Mouse (Mus musculus) embryonic facial prominence, embryonic 14.5 days (tissue): ENCODE results near the gene Cep78. TPM values are rescaled to one million over a fixed set of nuclear protein-coding genes. Genes with fewer than 3 reads are reported as not detected.
A peak's percentile ranks its signal among the peaks of the same experiment; 100 is the strongest.

Source experiments
- ATAC-seq: fragments of 200-750 bp; cut with Nextera tagmentation; 2 replicates; pipeline ENCODE4 v1.8.0; 2017; ENCODE audit warnings: low read depth, moderate number of reproducible peaks, moderate TSS enrichment
- DNase-seq: peaks from one replicate; pipeline ENCODE4 v3.0.0-alpha.2; 2015; ENCODE audit warnings: low spot score
- H3K27ac ChIP-seq: fragments of 300-500 bp; sonication (generic); replicated peaks from 2 replicates; pipeline ENCODE4 v1.5.1; 2014; ENCODE audit warnings: low read depth, mild to moderate bottlenecking, low read length, moderate library complexity
- H3K27me3 ChIP-seq: fragments of 300-500 bp; sonication (generic); replicated peaks from 2 replicates; pipeline ENCODE4 v1.6.1; 2014; ENCODE audit warnings: low read length; ENCODE audit not compliant: control insufficient read depth, insufficient read depth
- H3K36me3 ChIP-seq: fragments of 300-500 bp; sonication (generic); 2 replicates; pipeline ENCODE4 v1.6.1; 2014; ENCODE audit warnings: low read length, mixed read lengths; ENCODE audit not compliant: control insufficient read depth, insufficient read depth
- H3K4me1 ChIP-seq: fragments of 300-500 bp; sonication (generic); 2 replicates; pipeline ENCODE4 v1.6.1; 2014; ENCODE audit warnings: antibody characterized with exemption, low read length; ENCODE audit not compliant: control insufficient read depth, insufficient read depth
- H3K4me2 ChIP-seq: fragments of 300-500 bp; sonication (generic); 2 replicates; pipeline ENCODE4 v1.6.1; 2014; ENCODE audit warnings: low read depth, mild to moderate bottlenecking, low read length, moderate library complexity, mixed read lengths
- H3K4me3 ChIP-seq: fragments of 300-500 bp; sonication (generic); 2 replicates; pipeline ENCODE4 v1.5.1; 2014; ENCODE audit warnings: low read depth, mild to moderate bottlenecking, low read length
- H3K9ac ChIP-seq: fragments of 300-500 bp; sonication (generic); 2 replicates; pipeline ENCODE4 v1.6.1; 2014; ENCODE audit warnings: low read depth, mild to moderate bottlenecking, low read length, moderate library complexity, mixed read lengths
- H3K9me3 ChIP-seq: fragments of 300-500 bp; sonication (generic); 2 replicates; pipeline ENCODE4 v1.6.1; 2016; ENCODE audit warnings: low read length; ENCODE audit not compliant: control insufficient read depth
- WGBS: fragments of 180-500 bp; shearing (Covaris S2); extraction: QIAGEN DNeasy Blood & Tissue Kit; methylation state at CpG from one replicate; pipeline ENCODE4 v1.1.7; 2014; 5-methylcytosine and 5-hydroxymethylcytosine counted together
- polyA plus RNA-seq: library from polyadenylated mRNA; unstranded; fragments of >200 nt; fragmentation: Nextera tagmentation; extraction: Ambion mirVana; gene quantifications from 2 replicates; pipeline ENCODE4 v1.2.1, GENCODE M21; 2014

Gene Cep78
- polyA plus RNA-seq, 1 experiment from 2014 or later: 19.1 TPM

GRCm38 (mm10) chr19:16015191-16015968, 30.6 kb upstream of the Cep78 start:
- Histone ChIP-seq H3K9ac (no peak overlapping the region), H3K9me3 (no peaks in the 10 kb centered on the region), H3K27me3 (no peaks in the 10 kb centered on the region), H3K4me3 (no peak overlapping the region), H3K4me1 (no peaks in the 10 kb centered on the region), H3K27ac (no peak overlapping the region), H3K4me2 (no peak overlapping the region), H3K36me3 (no peaks in the 10 kb centered on the region)
- DNase-seq (no peak), ATAC-seq (no peak)
- 70% methylated on average over 10 of the region's 10 CpGs for WGBS

GRCm38 (mm10) chr19:16009746-16010337, 25.1 kb upstream of the Cep78 start:
- no peak for ATAC-seq
- 72% methylated on average over 6 of the region's 6 CpGs for WGBS
- H3K9me3 ChIP-seq: no peaks in the 10 kb centered on the region

GRCm38 (mm10) chr19:16009111-16009510, 24.3 kb upstream of the Cep78 start:
- Histone ChIP-seq H3K27ac (no peak overlapping the region), H3K9ac (no peak overlapping the region), H3K4me3 (no peak overlapping the region), H3K36me3 (no peaks in the 10 kb centered on the region), H3K9me3 (no peaks in the 10 kb centered on the region), H3K4me1 (no peaks in the 10 kb centered on the region), H3K4me2 (no peak overlapping the region), H3K27me3 (no peaks in the 10 kb centered on the region)
- ATAC-seq: no peak
- WGBS: 84% methylated on average over 4 of the region's 4 CpGs
- DNase-seq: no peak

More at GRCm38 (mm10) chr19:16009746-16010337, 25.1 kb upstream of the Cep78 start:
- H3K9ac ChIP-seq: no peak overlapping the region
- no peak overlapping the region for H3K27ac ChIP-seq
- no peaks in the 10 kb centered on the region for H3K36me3 ChIP-seq
- no peaks in the 10 kb centered on the region for H3K27me3 ChIP-seq
- H3K4me3 ChIP-seq: no peak overlapping the region
- no peak for DNase-seq
- H3K4me2 ChIP-seq: no peak overlapping the region
- H3K4me1 ChIP-seq: no peaks in the 10 kb centered on the region

- Histone ChIP-seq H3K4me1 (no peaks in the 10 kb centered on the region), H3K9ac (no peak overlapping the region), H3K4me2 (no peak overlapping the region), H3K36me3 (no peaks in the 10 kb centered on the region), H3K9me3 (no peaks in the 10 kb centered on the region), H3K4me3 (no peak overlapping the region), H3K27ac (no peak overlapping the region), H3K27me3 (no peaks in the 10 kb centered on the region)
- DNase-seq (no peak), ATAC-seq (no peak)
- WGBS: 81% methylated on average over 8 of the region's 8 CpGs
Measured at GRCm38 (mm10) chr19:16007131-16007530, 22.3 kb upstream of the Cep78 start.

- WGBS: 6% methylated on average over 3 of the region's 3 CpGs
- Histone ChIP-seq H3K4me2 (0 out of 2 replicates have a peak overlapping the region, but pooled peaks have one; percentile 48), H3K36me3 (no peaks in the 10 kb centered on the region), H3K4me3 (no peak overlapping the region), H3K27ac (no peak overlapping the region), H3K27me3 (no peaks in the 10 kb centered on the region), H3K4me1 (no peaks in the 10 kb centered on the region), H3K9me3 (no peaks in the 10 kb centered on the region), H3K9ac (no peak overlapping the region)
- no peak for ATAC-seq
- DNase-seq: peak; percentile 72
Measured at GRCm38 (mm10) chr19:15998157-15998556, 13.4 kb upstream of the Cep78 start.

- Histone ChIP-seq H3K4me3 (peak overlapping the region; percentile 7; the same call in 1 of the 2 replicates), H3K4me1 (no peaks in the 10 kb centered on the region), H3K4me2 (peak overlapping the region; percentile 48), H3K27ac (peak overlapping the region; percentile 73), H3K9ac (no peak overlapping the region), H3K9me3 (no peaks in the 10 kb centered on the region), H3K27me3 (no peaks in the 10 kb centered on the region), H3K36me3 (no peaks in the 10 kb centered on the region)
- peak; percentile 65 for DNase-seq
- WGBS: 43% methylated on average over 12 of the region's 12 CpGs
- ATAC-seq: peak; percentile 75
Measured at GRCm38 (mm10) chr19:15996901-15997564, 12.2 kb upstream of the Cep78 start.

- no peak for ATAC-seq
Measured at GRCm38 (mm10) chr19:15990102-15990501, 5.3 kb upstream of the Cep78 start.

GRCm38 (mm10) chr19:15985172-15985713, 454 bp upstream of the Cep78 start:
- H3K9ac ChIP-seq: peak overlapping the region; percentile 84
- 31% methylated on average over 10 of the region's 10 CpGs for WGBS
- H3K4me1 ChIP-seq: peaks cover 3% of the 10 kb centered on the region; the same call in 1 of the 2 replicates
- H3K9me3 ChIP-seq: no peaks in the 10 kb centered on the region
- DNase-seq: no peak
- peak overlapping the region; percentile 84; the same call in 1 of the 2 replicates for H3K27ac ChIP-seq
- H3K27me3 ChIP-seq: no peaks in the 10 kb centered on the region
- peak overlapping the region; percentile 85 for H3K4me2 ChIP-seq
- H3K4me3 ChIP-seq: peak overlapping the region; percentile 82
- H3K36me3 ChIP-seq: 0 out of 2 replicates have a peak, but pooled peaks cover 2% of the 10 kb centered on the region
- ATAC-seq: no peak; the same call in 1 of the 2 replicates

More at GRCm38 (mm10) chr19:15990102-15990501, 5.3 kb upstream of the Cep78 start:
- H3K27me3 ChIP-seq: no peaks in the 10 kb centered on the region
- H3K9me3 ChIP-seq: no peaks in the 10 kb centered on the region
- no peak overlapping the region for H3K4me2 ChIP-seq
- 80% methylated on average over 1 of the region's 1 CpGs for WGBS
- no peaks in the 10 kb centered on the region for H3K36me3 ChIP-seq
- DNase-seq: no peak
- H3K9ac ChIP-seq: no peak overlapping the region
- H3K4me3 ChIP-seq: no peak overlapping the region
- no peak overlapping the region for H3K27ac ChIP-seq
- H3K4me1 ChIP-seq: no peaks in the 10 kb centered on the region
